Mouse (Mus musculus): ENCODE data around the gene Pclo. TPM values are rescaled to one million over a fixed set of nuclear protein-coding genes. Genes with fewer than 3 reads are reported as not detected.
"Not testable (repeated sequence)": the region's sequence is repeated elsewhere in the genome, so short reads cannot be mapped to it uniquely, and the experiment has no call there.

The Pclo gene
- polyA plus RNA-seq (2015; fragmentation: Nextera tagmentation; extraction: Ambion mirVana) = 11.4 and 13.9 TPM in 2 replicates

GRCm38 (mm10) chr5:14514631-14515523 is at the start of gene Pclo:
Pclo (plus strand) TSS chr5:14514918.
- peak within 1 kb of the TSS; percentile 98 for H3K27ac ChIP-seq (replicated peaks)

GRCm38 (mm10) chr5:14494431-14494830 is 20.3 kb upstream of the Pclo start:
- not testable (repeated sequence) for H3K27ac ChIP-seq (replicated peaks); H3K36me3 ChIP-seq; H3K4me3 ChIP-seq (replicated peaks); ATAC-seq (ENCODE audit: low FRiP score); H3K27me3 ChIP-seq (replicated peaks); H3K9ac ChIP-seq (replicated peaks); H3K9me3 ChIP-seq (replicated peaks); H3K4me2 ChIP-seq; H3K4me1 ChIP-seq
- 72% methylated on average over 2 of the region's 2 CpGs for WGBS

More at GRCm38 (mm10) chr5:14514631-14515523, at the start of gene Pclo:
- WGBS = under 1% methylated on average over 80 of the region's 89 CpGs
- Histone ChIP-seq H3K27me3 (replicated peaks) (no peaks in the 10 kb centered on the region), H3K36me3 (no peaks in the 10 kb centered on the region), H3K4me3 (replicated peaks) (peak within 1 kb of the TSS; percentile 90), H3K4me2 (peak within 1 kb of the TSS; percentile 59), H3K4me1 (peaks cover 10% of the 10 kb centered on the region), H3K9me3 (replicated peaks) (no peaks in the 10 kb centered on the region), H3K9ac (replicated peaks) (peak within 1 kb of the TSS; percentile 94)
- peak; percentile 97 for ATAC-seq (ENCODE audit: low FRiP score)

GRCm38 (mm10) chr5:14508522-14508921 is 6.2 kb upstream of the Pclo start:
- H3K9ac ChIP-seq (replicated peaks) = no peak overlapping the region
- no peaks in the 10 kb centered on the region for H3K9me3 ChIP-seq (replicated peaks)
- no peak overlapping the region for H3K4me3 ChIP-seq (replicated peaks)
- no peak for ATAC-seq (ENCODE audit: low FRiP score)
- H3K36me3 ChIP-seq = no peaks in the 10 kb centered on the region
- H3K4me2 ChIP-seq = no peak overlapping the region
- no peaks in the 10 kb centered on the region for H3K4me1 ChIP-seq
- WGBS = 80% methylated on average over 1 of the region's 1 CpGs
- no peak overlapping the region for H3K27ac ChIP-seq (replicated peaks)
- H3K27me3 ChIP-seq (replicated peaks) = no peaks in the 10 kb centered on the region

- Histone ChIP-seq H3K9me3 (replicated peaks) (no peaks in the 10 kb centered on the region), H3K4me1 (no peaks in the 10 kb centered on the region), H3K36me3 (no peaks in the 10 kb centered on the region), H3K9ac (replicated peaks) (no peak overlapping the region), H3K4me2 (no peak overlapping the region), H3K27ac (replicated peaks) (no peak overlapping the region), H3K27me3 (replicated peaks) (no peaks in the 10 kb centered on the region), H3K4me3 (replicated peaks) (no peak overlapping the region)
- WGBS = 89% methylated on average over 1 of the region's 1 CpGs
- no peak for ATAC-seq (ENCODE audit: low FRiP score)
Measured at GRCm38 (mm10) chr5:14509621-14510020, 5.1 kb upstream of the Pclo start.

- Histone ChIP-seq H3K27me3 (replicated peaks) (no peaks in the 10 kb centered on the region), H3K36me3 (peaks cover 16% of the 10 kb centered on the region), H3K4me1 (peaks cover 10% of the 10 kb centered on the region), H3K4me3 (replicated peaks) (no peak overlapping the region), H3K9ac (replicated peaks) (no peak overlapping the region), H3K9me3 (replicated peaks) (no peaks in the 10 kb centered on the region), H3K27ac (replicated peaks) (no peak overlapping the region), H3K4me2 (no peak overlapping the region)
- ATAC-seq (ENCODE audit: low FRiP score) = no peak
- 61% methylated on average over 4 of the region's 4 CpGs for WGBS
Measured at GRCm38 (mm10) chr5:14518131-14518832, 3.6 kb downstream of the Pclo start.

GRCm38 (mm10) chr5:14522006-14522405 is 7.3 kb downstream of the Pclo start:
- Histone ChIP-seq H3K27ac (replicated peaks) (no peak overlapping the region), H3K9ac (replicated peaks) (no peak overlapping the region), H3K4me3 (replicated peaks) (no peak overlapping the region), H3K9me3 (replicated peaks) (no peaks in the 10 kb centered on the region), H3K27me3 (replicated peaks) (no peaks in the 10 kb centered on the region), H3K36me3 (peaks cover 16% of the 10 kb centered on the region), H3K4me2 (no peak overlapping the region), H3K4me1 (peaks cover 5% of the 10 kb centered on the region; the same call in 1 of the 2 replicates)
- 88% methylated on average over 4 of the region's 4 CpGs for WGBS
- no peak for ATAC-seq (ENCODE audit: low FRiP score)

- Histone ChIP-seq H3K36me3 (peaks cover 12% of the 10 kb centered on the region), H3K4me3 (replicated peaks) (no peak overlapping the region), H3K27ac (replicated peaks) (no peak overlapping the region), H3K9ac (replicated peaks) (no peak overlapping the region), H3K4me2 (no peak overlapping the region), H3K9me3 (replicated peaks) (no peaks in the 10 kb centered on the region), H3K27me3 (replicated peaks) (no peaks in the 10 kb centered on the region), H3K4me1 (0 out of 2 replicates have a peak, but pooled peaks cover 5% of the 10 kb centered on the region)
- no peak for ATAC-seq (ENCODE audit: low FRiP score)
Measured at GRCm38 (mm10) chr5:14526038-14526437, 11.3 kb downstream of the Pclo start.

GRCm38 (mm10) chr5:14527796-14528195 is 13.1 kb downstream of the Pclo start:
- Histone ChIP-seq H3K9me3 (replicated peaks) (no peaks in the 10 kb centered on the region), H3K4me1 (0 out of 2 replicates have a peak, but pooled peaks cover 5% of the 10 kb centered on the region), H3K4me2 (no peak overlapping the region), H3K27me3 (replicated peaks) (no peaks in the 10 kb centered on the region), H3K9ac (replicated peaks) (no peak overlapping the region), H3K27ac (replicated peaks) (no peak overlapping the region), H3K4me3 (replicated peaks) (no peak overlapping the region), H3K36me3 (no peaks in the 10 kb centered on the region)
- no peak for ATAC-seq (ENCODE audit: low FRiP score)
- WGBS = 33% methylated on average over 1 of the region's 1 CpGs

GRCm38 (mm10) chr5:14531906-14532305 is 17.2 kb downstream of the Pclo start:
- Histone ChIP-seq H3K27me3 (replicated peaks) (no peaks in the 10 kb centered on the region), H3K9ac (replicated peaks) (no peak overlapping the region), H3K36me3 (no peaks in the 10 kb centered on the region), H3K9me3 (replicated peaks) (no peaks in the 10 kb centered on the region), H3K27ac (replicated peaks) (no peak overlapping the region), H3K4me1 (no peaks in the 10 kb centered on the region), H3K4me3 (replicated peaks) (no peak overlapping the region), H3K4me2 (no peak overlapping the region)
- ATAC-seq (ENCODE audit: low FRiP score) = no peak
- 90% methylated on average over 2 of the region's 2 CpGs for WGBS

- H3K36me3 ChIP-seq = peaks cover 10% of the 10 kb centered on the region
- H3K9me3 ChIP-seq (replicated peaks) = no peaks in the 10 kb centered on the region
- H3K4me1 ChIP-seq = 0 out of 2 replicates have a peak, but pooled peaks cover 3% of the 10 kb centered on the region
- no peaks in the 10 kb centered on the region for H3K27me3 ChIP-seq (replicated peaks)
- 81% methylated on average over 6 of the region's 6 CpGs for WGBS
- no peak for ATAC-seq (ENCODE audit: low FRiP score)
- H3K4me2 ChIP-seq = no peak overlapping the region
- H3K27ac ChIP-seq (replicated peaks) = no peak overlapping the region
- no peak overlapping the region for H3K4me3 ChIP-seq (replicated peaks)
- H3K9ac ChIP-seq (replicated peaks) = no peak overlapping the region
Measured at GRCm38 (mm10) chr5:14539346-14539745, 24.6 kb downstream of the Pclo start.

GRCm38 (mm10) chr5:14539961-14540627 is 25.4 kb downstream of the Pclo start:
- H3K9ac ChIP-seq (replicated peaks) = no peak overlapping the region
- H3K27me3 ChIP-seq (replicated peaks) = no peaks in the 10 kb centered on the region
- H3K4me1 ChIP-seq = 0 out of 2 replicates have a peak, but pooled peaks cover 3% of the 10 kb centered on the region
- H3K4me3 ChIP-seq (replicated peaks) = no peak overlapping the region
- ATAC-seq (ENCODE audit: low FRiP score) = no peak
- no peak overlapping the region for H3K27ac ChIP-seq (replicated peaks)
- peaks cover 10% of the 10 kb centered on the region for H3K36me3 ChIP-seq
- no peaks in the 10 kb centered on the region for H3K9me3 ChIP-seq (replicated peaks)
- no peak overlapping the region for H3K4me2 ChIP-seq
- WGBS = 82% methylated on average over 13 of the region's 13 CpGs

Measured in neural tube, embryonic 15.5 days (tissue).